Mouse (Mus musculus) telencephalon, adult 2 months (tissue): ENCODE measurements around the gene Grid1.

ENCODE experiments used
- DNase-seq: peaks from one replicate; pipeline ENCODE4 v3.0.0-alpha.2; 2011; ENCODE audit warnings: low read depth, low spot score

The Grid1 gene

GRCm38 (mm10) chr14:34916315-34916714 lies 96.4 kb downstream of the Grid1 start:
- DNase-seq: no peak

DNA sequence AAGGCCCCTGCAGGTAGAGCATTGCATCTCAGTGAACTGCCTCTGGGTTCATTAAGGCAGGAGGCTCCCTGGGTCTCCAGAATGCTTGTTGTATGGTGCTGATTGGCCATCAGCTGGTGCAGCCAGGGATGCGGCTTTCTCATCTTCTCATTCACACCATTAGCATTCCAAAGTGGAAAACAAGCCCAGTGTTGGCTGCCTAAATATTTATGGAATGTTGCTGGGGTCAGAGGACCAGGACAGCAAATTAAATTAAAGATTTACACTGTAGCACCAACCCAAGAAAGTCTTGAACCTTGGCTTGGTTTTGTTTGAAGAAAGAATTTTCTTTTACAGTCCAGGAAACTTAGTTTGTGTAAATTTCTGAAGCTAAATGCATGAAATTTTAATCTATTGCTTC lies 97.2 kb downstream of the Grid1 start:
- no peak for DNase-seq

- no peak for DNase-seq
Measured at GRCm38 (mm10) chr14:34919221-34919620, 99.3 kb downstream of the Grid1 start.

GRCm38 (mm10) chr14:34921265-34921664 lies 101.4 kb downstream of the Grid1 start:
- no peak for DNase-seq

DNA sequence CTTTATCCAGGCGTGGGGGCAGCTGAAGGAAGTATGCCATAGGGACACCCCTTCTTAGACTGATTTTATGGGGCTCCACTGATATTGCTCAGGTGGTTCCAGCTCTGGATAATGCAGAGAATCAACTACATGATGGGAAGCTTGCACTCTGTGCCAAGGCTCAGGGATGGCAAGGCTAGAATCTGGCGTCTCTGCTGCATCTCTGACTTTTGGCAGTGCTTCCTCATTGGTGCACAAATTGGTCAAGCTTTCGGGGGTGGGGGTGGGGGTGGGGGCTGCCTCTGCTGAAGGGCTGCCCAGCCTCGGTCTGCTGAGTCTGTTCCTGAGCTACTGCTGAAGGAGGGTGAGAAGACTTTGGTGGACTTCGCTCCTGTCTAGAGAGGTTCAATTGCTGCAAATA lies 105.1 kb downstream of the Grid1 start:
- no peak for DNase-seq

- DNase-seq: no peak
Measured at GRCm38 (mm10) chr14:34930040-34930719, 110.3 kb downstream of the Grid1 start.

DNA sequence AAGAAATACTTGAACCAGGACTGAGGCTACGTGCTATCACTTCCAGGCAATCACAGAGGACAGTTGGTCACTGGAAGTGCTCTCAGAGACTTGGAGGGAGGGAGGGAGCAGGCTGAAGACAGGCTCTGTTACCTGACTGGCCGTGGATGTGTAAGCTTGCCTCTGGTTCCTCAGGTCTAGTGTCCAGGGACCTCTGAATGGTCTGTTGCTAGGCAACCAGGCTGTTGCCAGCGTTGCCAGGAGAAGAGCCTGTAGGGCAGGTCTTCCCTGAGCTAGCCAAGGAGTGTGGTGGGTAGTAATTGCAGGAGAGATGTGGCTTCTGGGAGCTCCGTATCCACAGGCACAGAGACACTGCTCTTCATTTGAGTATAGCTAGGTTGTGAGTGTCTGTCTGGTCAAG lies 113.3 kb downstream of the Grid1 start:
- DNase-seq: no peak

GRCm38 (mm10) chr14:34936192-34936770 lies 116.4 kb downstream of the Grid1 start:
- DNase-seq: peak; percentile 45

DNA sequence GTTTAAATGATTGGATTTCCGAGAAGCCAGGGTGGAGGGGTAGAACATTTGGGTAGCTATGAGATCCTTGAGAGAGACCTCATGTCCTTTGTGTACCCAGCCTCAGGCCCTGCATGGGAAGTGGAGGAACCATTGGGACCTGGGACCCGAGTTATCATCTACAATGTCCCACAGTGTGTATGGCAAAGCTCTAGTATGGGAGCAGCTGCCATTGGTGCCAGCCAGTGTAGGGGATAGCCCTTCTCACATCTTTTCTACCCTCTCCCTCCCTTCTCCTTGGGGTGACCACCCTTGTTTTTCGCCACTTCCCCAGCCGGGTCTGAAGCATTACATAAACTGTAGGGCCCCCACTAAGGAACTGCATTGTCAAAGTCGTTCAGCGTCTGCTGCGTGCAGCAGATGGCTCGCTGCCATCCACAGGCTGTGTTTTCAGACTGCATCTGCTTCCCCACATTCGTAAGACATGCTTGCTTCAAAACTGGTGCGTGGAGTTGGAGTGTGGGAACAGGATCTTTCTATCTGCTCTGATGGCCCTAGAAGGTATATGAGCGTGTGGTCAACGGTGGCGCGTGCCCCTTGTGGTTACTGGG lies 124.6 kb downstream of the Grid1 start:
- DNase-seq: peak; percentile 51

GRCm38 (mm10) chr14:34945471-34946313 lies 125.8 kb downstream of the Grid1 start:
- no peak for DNase-seq

DNA sequence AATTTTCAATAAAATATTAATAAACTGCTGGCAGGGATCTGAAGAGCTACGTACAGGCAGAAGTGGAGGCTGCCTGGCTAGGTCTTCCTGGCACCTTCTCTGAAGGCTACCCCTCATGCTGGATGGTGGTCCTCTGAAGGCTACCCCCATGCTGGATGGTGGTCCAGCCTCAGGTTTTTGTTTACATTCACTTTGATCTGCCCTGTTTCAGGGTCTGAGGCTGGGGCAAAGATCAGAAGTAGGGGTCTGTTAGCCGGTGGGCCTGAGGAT lies 126.3 kb downstream of the Grid1 start:
- DNase-seq: no peak

GRCm38 (mm10) chr14:34948249-34948648 lies 128.3 kb downstream of the Grid1 start:
- DNase-seq: no peak

DNA sequence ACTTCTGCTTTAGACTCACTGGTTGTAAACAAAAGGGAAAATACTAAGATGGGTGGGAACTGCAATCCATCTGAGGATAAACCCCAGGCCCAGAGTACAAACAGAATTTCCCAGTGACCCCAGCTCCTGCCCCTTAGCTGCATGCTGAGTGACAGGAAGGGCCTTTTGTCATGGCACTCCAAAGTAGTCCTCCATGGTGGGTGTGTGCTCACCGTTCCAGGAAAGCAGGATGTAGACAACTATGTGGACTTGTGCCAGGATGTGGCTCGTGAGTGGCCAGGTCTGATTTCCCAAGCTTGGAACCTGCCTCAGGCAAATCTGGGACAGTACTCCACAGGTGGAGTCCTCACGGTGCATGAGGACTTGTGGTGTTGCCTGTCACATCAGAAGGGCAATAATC lies 132.4 kb downstream of the Grid1 start:
- DNase-seq: no peak

- DNase-seq: no peak
Measured at GRCm38 (mm10) chr14:34953566-34953965, 133.7 kb downstream of the Grid1 start.

DNA sequence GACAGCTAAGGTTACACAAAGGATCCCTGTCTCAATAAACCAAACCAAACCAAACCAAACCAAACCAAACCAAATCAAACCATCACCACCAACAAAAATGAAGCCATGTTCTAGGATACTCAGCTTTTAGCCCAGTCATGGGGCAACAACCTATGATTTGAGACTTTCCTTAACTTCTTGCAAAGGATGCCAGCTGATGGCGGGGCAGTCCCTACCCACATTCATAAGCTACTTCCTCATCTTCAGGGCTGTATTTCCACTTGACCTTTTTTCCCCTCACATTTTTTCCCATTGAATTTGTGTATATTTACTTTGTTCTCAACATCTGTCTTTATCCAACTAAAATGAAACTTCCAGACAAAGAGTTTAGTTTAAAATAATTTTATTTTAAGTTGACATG lies 135.8 kb downstream of the Grid1 start:
- DNase-seq: no peak

DNA sequence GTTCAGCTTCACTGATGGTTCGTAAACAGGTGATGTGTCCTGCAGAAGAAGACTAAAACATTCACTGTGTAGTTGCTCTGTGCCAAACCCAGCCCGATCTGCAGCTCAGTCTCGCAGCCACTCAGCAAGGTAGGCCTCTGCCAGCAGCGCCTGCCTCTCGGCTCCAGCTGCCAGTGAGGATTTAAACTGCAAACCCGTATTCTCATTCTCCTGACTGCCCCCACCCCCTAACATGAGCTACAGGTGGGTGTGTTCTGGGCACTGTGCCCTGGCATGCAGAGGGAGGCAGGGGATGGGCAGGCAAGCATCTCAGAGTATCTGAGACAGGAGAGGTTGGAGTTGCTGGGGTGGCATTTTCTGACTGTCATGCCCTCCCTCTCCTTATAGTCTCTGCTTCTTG lies 140.3 kb downstream of the Grid1 start:
- peak; percentile 62 for DNase-seq

- no peak for DNase-seq
Measured at GRCm38 (mm10) chr14:34963616-34964168, 143.8 kb downstream of the Grid1 start.

DNA sequence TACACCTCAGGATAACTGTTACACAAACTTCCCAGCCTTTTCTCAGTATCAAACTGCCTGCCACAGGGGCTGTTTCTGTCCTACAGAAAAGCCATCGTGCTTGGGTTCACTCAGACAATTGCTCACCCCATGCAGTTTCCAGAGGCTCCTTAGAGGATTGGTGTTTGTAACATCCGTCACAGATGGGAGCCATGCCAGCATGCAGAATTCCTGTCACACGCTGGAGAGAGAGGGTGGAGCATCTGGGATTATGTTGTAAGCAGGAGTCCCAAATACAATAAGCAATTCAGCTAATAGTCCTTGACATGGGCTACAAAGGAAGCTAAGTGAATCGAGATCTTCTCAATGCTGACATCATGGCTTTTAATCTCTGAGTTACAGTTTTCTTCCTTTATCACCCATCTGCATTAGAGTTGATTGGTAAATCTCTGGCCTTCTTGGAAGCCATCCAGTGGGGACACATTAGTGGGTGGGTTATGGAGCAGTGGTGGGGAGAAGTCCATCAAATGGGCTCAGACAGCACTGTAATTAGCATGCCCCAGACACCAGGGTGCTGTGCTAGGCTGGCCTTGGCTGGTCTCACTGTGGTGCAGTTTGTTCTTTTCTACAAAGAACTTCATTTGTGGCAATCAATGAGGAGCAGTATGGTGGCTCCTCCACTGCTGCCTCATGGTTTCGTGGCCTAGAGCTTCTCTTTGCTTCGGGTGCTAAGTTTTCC lies 149.4 kb downstream of the Grid1 start:
- no peak for DNase-seq

DNA sequence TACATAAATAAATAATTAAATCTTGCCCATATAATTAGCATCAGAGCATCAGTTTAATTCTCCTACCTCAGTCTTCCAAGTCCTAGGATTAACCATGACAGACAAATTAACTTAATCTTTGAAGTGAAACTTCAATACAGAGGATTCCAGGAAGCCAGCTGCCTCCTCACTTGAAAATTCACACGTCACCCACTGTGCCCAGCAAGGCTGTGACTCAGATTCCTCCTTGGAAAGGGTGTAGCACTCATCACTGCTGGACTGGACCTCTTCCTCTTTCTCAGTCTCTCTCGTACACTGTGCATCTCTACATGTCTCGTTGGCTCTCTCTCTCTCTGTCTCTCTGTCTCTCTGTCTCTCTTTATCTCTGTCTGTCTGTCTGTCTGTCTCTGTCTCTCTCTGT lies 153.0 kb downstream of the Grid1 start:
- DNase-seq: no peak

DNA sequence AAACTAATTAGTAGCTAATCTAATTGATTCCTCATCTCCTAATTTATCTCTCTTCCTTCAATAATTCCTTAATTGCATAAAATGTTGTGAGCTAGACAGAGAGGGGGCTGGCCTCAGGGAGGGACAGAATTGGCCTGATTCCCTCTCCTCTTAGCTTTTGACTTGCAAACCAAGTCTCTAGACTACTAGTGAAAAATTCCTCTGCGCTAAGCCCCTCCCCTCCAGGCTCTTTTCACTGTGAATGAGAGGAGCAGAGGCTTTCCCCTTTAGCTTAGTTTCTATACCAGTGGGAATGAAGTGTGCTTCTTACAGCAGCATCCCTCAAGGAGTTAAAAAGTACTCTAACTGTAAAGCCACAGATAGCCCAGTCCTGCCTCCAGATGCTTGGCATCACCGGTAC lies 160.8 kb downstream of the Grid1 start:
- no peak for DNase-seq

DNA sequence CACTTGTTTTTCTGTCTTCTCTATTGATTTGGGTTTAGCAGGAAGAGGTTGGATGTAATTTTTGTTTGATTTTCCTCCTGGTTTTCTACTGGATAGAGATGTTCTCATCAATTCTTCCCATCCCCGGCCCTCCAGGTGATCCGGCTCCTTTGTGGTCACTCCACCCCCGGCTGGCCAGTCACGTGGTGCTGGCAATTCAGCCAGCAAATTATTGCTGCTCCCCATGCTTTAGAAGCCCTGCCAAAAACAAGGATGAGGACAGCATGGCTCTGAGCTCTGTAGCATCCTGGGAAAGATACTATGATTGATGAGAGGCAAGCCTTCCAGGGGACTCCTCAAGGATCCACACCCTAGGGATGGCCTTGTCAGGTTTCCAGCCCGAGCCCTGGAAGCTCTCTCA lies 169.2 kb downstream of the Grid1 start:
- no peak for DNase-seq

DNA sequence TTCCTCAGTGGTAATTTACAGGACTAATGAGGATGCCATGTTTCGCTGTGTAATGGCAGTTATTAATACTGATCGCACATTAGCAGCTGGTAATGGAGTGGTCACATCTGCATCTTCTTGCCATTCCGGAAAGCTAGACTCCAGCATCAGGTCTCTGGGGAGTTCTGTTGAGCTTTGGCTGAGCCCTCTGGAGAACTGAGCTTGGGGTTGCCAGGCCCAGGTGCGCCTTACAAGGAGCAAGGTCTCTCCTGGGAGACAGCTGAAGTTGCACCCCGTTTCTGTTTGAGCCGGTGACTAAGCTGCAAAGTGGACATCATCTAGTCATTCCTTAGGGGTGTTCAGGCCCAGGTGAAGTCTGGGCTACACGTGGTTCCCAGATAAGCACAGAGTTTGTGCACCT lies 186.8 kb downstream of the Grid1 start:
- DNase-seq: no peak
